Mouse (Mus musculus): ENCODE results near the gene Arid3a. TPM values are rescaled to one million over a fixed set of nuclear protein-coding genes. Genes with fewer than 3 reads are reported as not detected.

The Arid3a gene
- total and polyA plus RNA-seq, 3 experiments: 48.4 to 114 (median 94.4) TPM

DNA sequence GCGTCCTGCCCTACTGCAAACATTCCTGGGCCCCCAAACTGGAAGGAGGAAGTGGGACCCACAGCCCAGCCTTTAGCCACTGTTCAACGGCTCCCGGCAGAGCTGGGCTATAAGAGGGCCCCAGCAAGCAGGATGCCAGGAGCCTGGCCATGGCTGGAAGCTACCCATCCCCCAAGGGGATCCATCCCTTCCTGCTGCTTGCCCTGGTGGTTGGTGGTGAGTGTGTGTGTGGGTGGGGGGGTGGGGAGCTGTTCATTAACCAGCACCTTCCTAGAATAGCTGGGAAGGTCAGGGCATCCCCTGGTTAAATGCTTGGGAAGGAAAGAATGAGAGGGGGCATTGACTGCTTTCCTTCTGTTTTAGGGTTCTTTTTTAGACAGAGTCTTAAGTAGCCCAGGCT lies 47.3 kb upstream of the Arid3a start:
- in situ Hi-C loops (cut with MboI; ENCODE audit: low pct_ligation_motif_present, low pct_unique_long_range_greater_than_20kb, low sequenced_read_pairs) (no loop called here), dilution Hi-C loops (cut with MboI; ENCODE audit: extremely low pct_ligation_motif_present, extremely low pct_unique_long_range_greater_than_20kb, low sequenced_read_pairs) (no loop called here)
- Histone ChIP-seq H3K27me3 (replicated peaks) (peaks cover 3% of the 10 kb centered on the region), H3K9ac (ENCODE audit: insufficient read depth, low read depth) (no peak overlapping the region), H3K36me3 (replicated peaks in 1 of 2; ENCODE audit: control insufficient read depth in 1 of 2, insufficient read depth in 1 of 2, low read length in 1 of 2) (no peaks in the 10 kb centered on the region), H3K4me1 (ENCODE audit: control insufficient read depth in 1 of 2, insufficient read depth in 2 of 2) (peaks cover 19 to 48% of the 10 kb centered on the region in 2 experiments), H3K4me3 (replicated peaks in 1 of 3; ENCODE audit: low read depth in 2 of 3, low read length in 2 of 3, poor library complexity in 1 of 3) (no peak overlapping the region), H3K4me2 (ENCODE audit: insufficient read depth, low read depth, poor library complexity, severe bottlenecking) (no peak overlapping the region), H3K9me3 (replicated peaks; ENCODE audit: low read length) (no peaks in the 10 kb centered on the region), H3K79me2 (replicated peaks; ENCODE audit: control insufficient read depth, extremely low read depth, insufficient read depth, poor library complexity, severe bottlenecking) (no peaks in the 10 kb centered on the region), H3K27ac (ENCODE audit: insufficient read depth, low read depth) (no peak overlapping the region)
- no peak for TF ChIP-seq RAD21 (IDR thresholded peaks at IDR 0.05; ENCODE audit: low read depth, low read length)
- no peak for TF ChIP-seq ZMIZ1 (IDR thresholded peaks at IDR 0.05; ENCODE audit: low read depth, low read length)
- TF ChIP-seq KAT2A (IDR thresholded peaks at IDR 0.05; ENCODE audit: insufficient replicate concordance, low read length): no peak
- no peak for DNase-seq (ENCODE audit: extremely low read depth)

DNA sequence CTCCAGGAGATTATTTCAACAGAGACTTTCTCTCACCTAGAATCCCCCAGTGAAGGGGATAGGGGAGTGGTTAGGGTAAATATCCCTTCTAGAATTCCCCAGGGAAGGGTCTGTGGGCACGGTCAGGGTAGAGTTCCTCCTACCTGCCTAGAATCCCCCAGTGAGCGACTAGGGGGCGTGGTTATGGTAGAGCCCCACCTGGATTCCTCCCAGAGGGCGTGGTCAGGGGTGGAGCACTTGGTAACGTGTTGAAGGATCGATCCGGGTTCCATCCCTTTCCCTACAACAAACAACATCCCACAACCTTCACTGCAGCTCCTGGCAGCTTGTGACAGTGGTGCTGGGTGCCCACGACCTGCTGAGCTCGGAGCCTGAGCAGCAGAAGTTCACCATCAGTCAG lies 46.1 kb upstream of the Arid3a start:
- Histone ChIP-seq H3K4me3 (replicated peaks in 1 of 3; ENCODE audit: low read depth in 2 of 3, low read length in 2 of 3, poor library complexity in 1 of 3) (no peak overlapping the region), H3K27ac (ENCODE audit: insufficient read depth, low read depth) (no peak overlapping the region), H3K9ac (ENCODE audit: insufficient read depth, low read depth) (no peak overlapping the region), H3K9me3 (replicated peaks; ENCODE audit: low read length) (no peaks in the 10 kb centered on the region), H3K27me3 (replicated peaks) (peaks cover 3% of the 10 kb centered on the region), H3K4me1 (ENCODE audit: control insufficient read depth in 1 of 2, insufficient read depth in 2 of 2) (peaks cover 19 to 48% of the 10 kb centered on the region in 2 experiments), H3K79me2 (replicated peaks; ENCODE audit: control insufficient read depth, extremely low read depth, insufficient read depth, poor library complexity, severe bottlenecking) (no peaks in the 10 kb centered on the region), H3K4me2 (ENCODE audit: insufficient read depth, low read depth, poor library complexity, severe bottlenecking) (no peak overlapping the region), H3K36me3 (replicated peaks in 1 of 2; ENCODE audit: control insufficient read depth in 1 of 2, insufficient read depth in 1 of 2, low read length in 1 of 2) (no peaks in the 10 kb centered on the region)
- dilution Hi-C loops (cut with MboI; ENCODE audit: extremely low pct_ligation_motif_present, extremely low pct_unique_long_range_greater_than_20kb, low sequenced_read_pairs): no loop called here
- TF ChIP-seq JUN (IDR thresholded peaks at IDR 0.05; ENCODE audit: insufficient read depth, low read depth, low read length) (no peak), EP300 (IDR thresholded peaks at IDR 0.05; ENCODE audit: low read length) (no peak), ZMIZ1 (IDR thresholded peaks at IDR 0.05; ENCODE audit: low read depth, low read length) (no peak), TBP (conservative IDR thresholded peaks at IDR 0.05; ENCODE audit: low read depth, low read length) (no peak), PAX5 (IDR thresholded peaks at IDR 0.05; ENCODE audit: low read length) (no peak), SMC3 (IDR thresholded peaks at IDR 0.05; ENCODE audit: low read depth, low read length) (no peak), CHD1 (IDR thresholded peaks at IDR 0.05; ENCODE audit: low read depth, low read length) (no peak)
- DNase-seq (ENCODE audit: extremely low read depth): peak; percentile 46
- in situ Hi-C loops (cut with MboI; ENCODE audit: low pct_ligation_motif_present, low pct_unique_long_range_greater_than_20kb, low sequenced_read_pairs): no loop called here

DNA sequence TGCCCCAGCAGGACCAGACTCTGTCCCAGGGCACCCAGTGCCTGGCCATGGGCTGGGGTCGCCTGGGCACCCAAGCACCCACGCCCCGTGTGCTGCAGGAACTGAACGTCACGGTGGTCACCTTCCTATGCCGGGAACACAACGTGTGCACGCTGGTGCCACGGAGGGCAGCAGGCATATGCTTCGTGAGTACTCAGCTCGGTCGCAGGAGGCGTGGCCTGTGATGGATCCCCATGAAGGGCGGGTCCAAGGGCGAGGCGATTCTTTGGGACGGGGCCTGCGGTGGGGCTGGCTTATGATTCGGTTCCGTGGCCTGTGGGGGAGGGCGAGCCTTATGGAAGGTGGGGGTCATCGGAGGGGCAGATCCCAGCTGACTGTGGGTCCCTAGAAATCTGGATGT lies 44.9 kb upstream of the Arid3a start:
- Histone ChIP-seq H3K4me1 (ENCODE audit: control insufficient read depth in 1 of 2, insufficient read depth in 2 of 2) (peaks cover 19 to 40% of the 10 kb centered on the region in 2 experiments), H3K9me3 (replicated peaks; ENCODE audit: low read length) (no peaks in the 10 kb centered on the region), H3K27ac (ENCODE audit: insufficient read depth, low read depth) (no peak overlapping the region), H3K36me3 (replicated peaks in 1 of 2; ENCODE audit: control insufficient read depth in 1 of 2, insufficient read depth in 1 of 2, low read length in 1 of 2) (no peaks in the 10 kb centered on the region), H3K4me3 (replicated peaks in 1 of 3; ENCODE audit: low read depth in 2 of 3, low read length in 2 of 3, poor library complexity in 1 of 3) (no peak overlapping the region), H3K27me3 (replicated peaks) (peaks cover 3% of the 10 kb centered on the region), H3K9ac (ENCODE audit: insufficient read depth, low read depth) (no peak overlapping the region), H3K79me2 (replicated peaks; ENCODE audit: control insufficient read depth, extremely low read depth, insufficient read depth, poor library complexity, severe bottlenecking) (no peaks in the 10 kb centered on the region), H3K4me2 (ENCODE audit: insufficient read depth, low read depth, poor library complexity, severe bottlenecking) (no peak overlapping the region)
- dilution Hi-C loops (cut with MboI; ENCODE audit: extremely low pct_ligation_motif_present, extremely low pct_unique_long_range_greater_than_20kb, low sequenced_read_pairs) (no loop called here), in situ Hi-C loops (cut with MboI; ENCODE audit: low pct_ligation_motif_present, low pct_unique_long_range_greater_than_20kb, low sequenced_read_pairs) (no loop called here)
- TF ChIP-seq NELFE (IDR thresholded peaks at IDR 0.05; ENCODE audit: low read depth, low read length) (no peak), ZKSCAN1 (IDR thresholded peaks at IDR 0.05; ENCODE audit: borderline replicate concordance, low read depth, low read length) (no peak), ETS1 (conservative IDR thresholded peaks at IDR 0.05; ENCODE audit: low read depth, low read length) (no peak), CHD2 (IDR thresholded peaks at IDR 0.05; ENCODE audit: low read length) (no peak), RCOR1 (conservative IDR thresholded peaks at IDR 0.05; ENCODE audit: low read depth, low read length) (no peak), TCF12 (IDR thresholded peaks at IDR 0.05; ENCODE audit: low read depth, low read length) (no peak), ZNF384 (IDR thresholded peaks at IDR 0.05; ENCODE audit: low read depth, low read length) (no peak), IRF4 (IDR thresholded peaks at IDR 0.05; ENCODE audit: low read depth, low read length) (no peak), USF2 (conservative IDR thresholded peaks at IDR 0.05; ENCODE audit: low read depth, low read length) (no peak), CTCF (conservative IDR thresholded peaks at IDR 0.05 in 1 of 2, IDR thresholded peaks at IDR 0.05 in 1 of 2; ENCODE audit: low read depth in 2 of 2, low read length in 2 of 2) (no peak)
- no peak for DNase-seq (ENCODE audit: extremely low read depth)
